Mouse (Mus musculus) megakaryocyte, embryonic 14.5 days (primary cell): ENCODE results near the gene Vav2.

Experiments used
- FLI1 ChIP-seq: IDR thresholded peaks from 2 replicates; pipeline ENCODE4 v1.6.1; 2012; ENCODE audit warnings: low read length, inconsistent platforms, mixed read lengths
- GATA1 ChIP-seq: IDR thresholded peaks from 3 replicates; pipeline ENCODE4 v1.6.1; 2012; ENCODE audit warnings: mixed read lengths, low read length, inconsistent platforms, borderline replicate concordance

GRCm38 (mm10) chr2:27281771-27282170 is 145.1 kb downstream of the Vav2 start:
- no peak for TF ChIP-seq GATA1
- TF ChIP-seq FLI1 = no peak
